Mouse (Mus musculus): ENCODE measurements at regions not wholly inside any gene's neighbourhood (a gene's known extent, or its start where the extent isn't known, plus 50 kb on each side); places are given as distances from the start of the nearest gene placed in this dataset.

DNA sequence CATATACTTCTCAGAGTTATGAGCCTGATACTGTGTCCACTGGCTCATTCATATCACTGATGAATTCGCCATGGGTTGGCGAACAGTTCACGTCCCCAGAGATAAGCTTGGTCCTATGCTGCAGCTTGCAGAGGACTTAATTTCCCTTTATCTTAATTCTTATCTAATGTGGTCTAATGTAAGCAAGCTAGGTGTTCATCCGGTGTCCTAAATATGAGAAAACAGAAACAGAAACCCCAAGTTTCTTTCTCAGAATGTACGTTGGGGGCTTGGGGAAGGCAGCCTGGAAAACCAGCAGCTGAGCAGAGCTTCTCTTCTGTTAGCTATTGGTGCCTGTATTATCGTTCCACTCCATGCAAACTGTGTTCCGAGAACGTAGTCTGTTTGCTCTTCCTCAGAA lies 170.1 kb downstream of the 1700064H15Rik start:
- no peak for DNase-seq

DNA sequence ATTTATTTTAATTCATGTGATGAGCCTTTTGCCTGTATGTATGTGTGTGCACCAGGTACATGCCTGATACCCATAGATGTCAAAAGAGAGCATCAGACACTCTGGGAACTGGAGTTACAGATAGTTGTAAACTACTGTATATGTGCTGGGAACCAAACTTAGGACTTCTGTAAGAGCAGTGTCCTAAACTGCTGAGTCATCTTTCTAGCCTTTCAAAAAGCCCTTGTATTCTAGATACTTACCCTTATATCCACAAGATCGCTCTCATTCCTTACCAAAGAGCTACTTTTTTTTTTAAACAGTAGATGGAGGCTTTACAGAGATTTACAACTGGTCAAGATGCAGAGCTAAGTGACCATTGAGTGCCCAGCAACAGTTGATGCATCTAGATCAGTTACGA lies 171.0 kb downstream of the 1700064H15Rik start:
- no peak for DNase-seq

DNA sequence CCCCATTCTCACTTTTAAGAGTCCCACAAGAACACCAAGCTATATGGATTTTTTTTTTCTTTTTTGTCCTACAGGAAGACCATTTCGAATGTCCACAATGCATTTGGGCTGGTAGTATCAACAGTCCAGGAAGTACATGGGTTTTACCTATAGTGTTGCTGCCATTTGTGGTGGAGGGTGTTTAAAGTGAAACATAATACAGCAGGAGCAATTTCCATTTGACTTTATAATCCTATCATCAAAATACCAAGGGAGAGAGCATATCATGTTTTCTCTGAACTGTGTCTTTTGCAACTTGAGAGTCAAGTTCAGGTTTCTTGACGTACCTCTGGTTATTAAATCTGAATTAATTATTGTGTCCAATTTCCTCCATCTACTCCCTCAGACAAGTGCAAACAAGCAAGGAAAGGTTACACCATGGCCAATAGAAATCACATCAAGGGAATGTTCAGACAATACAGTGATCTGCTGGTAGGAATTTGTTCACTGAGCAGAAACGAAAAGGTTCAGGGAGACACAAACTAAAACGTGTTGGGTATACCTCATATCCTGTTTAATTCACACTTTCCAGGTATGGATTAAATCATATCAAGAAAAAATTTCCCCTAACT lies 172.5 kb downstream of the 1700064H15Rik start:
- no peak for DNase-seq

DNA sequence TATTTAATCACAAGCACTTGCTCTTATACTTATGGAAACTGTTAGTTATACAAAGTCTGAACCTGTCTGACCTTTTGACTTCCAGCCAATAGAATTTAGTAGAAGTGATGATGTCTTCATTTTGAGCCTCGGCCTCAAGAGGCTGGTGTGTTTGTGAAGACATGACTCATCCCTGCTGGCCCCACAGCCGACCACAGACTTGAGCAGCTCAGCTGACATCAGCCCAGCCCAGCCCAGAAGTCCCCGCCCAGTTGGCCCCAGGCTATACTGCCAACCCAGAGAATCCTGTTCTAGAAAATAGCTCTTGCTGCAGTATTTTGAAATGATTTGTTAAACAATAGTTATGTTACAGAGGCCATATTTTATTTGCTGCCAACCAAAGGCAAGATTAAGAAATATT lies 177.5 kb downstream of the 1700064H15Rik start:
- DNase-seq: peak; percentile 27

DNA sequence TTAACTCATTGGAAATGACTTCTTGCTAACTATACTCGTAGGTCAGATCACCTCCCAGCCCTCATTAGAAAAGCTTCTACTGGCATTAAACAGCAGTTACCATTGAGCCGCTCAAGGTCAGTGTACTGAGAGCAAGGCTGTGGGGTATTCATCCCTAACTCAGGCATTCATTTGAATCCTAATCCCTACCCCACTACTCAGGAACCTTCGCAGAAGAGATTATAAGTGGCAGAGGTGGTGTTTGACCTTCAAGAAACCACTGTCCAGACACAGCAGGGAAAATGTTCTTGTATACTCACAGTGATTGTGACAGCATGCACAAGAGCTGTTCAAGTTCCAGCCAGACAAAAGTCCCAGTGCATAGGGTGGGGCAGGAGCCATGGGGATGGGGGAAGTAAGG lies 179.5 kb downstream of the 1700064H15Rik start:
- DNase-seq: no peak

DNA sequence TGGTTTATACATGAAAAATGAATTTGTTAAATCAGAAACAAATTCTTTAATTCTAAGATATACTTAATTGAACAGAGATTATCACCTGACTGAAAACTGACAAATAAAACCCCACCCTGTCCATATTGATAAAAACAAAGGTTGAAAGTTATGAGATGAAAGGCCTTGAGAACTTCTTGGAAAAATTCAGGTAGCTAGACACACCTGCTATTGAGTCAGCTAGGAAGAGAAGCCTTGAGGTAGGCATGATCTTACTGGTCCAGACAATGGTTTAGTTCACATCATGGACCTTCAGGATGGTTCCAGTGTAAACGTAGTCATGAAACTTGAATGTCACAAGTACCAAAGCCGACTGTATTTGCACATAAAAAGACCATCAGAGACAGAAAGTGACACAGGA lies 180.3 kb downstream of the 1700064H15Rik start:
- no peak for DNase-seq

DNA sequence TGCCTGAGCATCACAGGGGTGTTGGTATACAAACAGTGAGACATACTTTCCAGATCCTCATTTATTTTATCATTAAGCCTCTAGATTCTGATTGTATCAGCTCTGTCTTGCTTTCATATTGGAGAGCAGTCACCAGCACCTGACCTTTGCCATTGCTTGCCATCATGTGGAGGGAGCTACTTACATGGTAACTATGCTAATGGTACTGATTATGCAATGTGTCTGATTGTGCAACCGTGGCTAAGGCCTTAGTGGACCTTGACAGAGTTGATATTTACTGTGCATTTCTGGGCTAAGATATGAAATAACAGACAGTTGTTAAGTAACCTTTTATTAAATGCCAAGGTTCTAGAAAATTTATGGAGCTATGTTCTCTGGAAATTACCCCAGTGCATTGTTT lies 180.7 kb downstream of the 1700064H15Rik start:
- peak; percentile 79 for DNase-seq

DNA sequence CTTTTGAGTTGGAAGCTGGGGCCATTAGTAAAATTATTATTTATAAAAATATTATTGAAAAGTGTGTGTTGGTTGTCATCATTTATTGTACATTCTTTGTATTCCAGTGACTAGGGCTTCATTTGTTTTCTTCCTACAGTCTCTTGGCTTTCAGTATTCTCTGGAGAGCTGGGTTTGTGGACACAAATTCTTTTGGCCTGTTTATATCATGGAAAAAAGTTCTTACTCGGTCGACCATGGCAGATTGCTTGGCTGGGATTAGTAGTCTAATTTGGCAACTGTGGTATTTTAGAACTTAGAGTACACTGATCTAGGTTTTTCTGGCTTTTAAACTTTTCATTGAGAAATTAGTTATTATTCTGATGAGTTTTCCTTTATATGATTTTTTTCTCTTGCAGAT lies 183.6 kb downstream of the 1700064H15Rik start:
- no peak for DNase-seq

DNA sequence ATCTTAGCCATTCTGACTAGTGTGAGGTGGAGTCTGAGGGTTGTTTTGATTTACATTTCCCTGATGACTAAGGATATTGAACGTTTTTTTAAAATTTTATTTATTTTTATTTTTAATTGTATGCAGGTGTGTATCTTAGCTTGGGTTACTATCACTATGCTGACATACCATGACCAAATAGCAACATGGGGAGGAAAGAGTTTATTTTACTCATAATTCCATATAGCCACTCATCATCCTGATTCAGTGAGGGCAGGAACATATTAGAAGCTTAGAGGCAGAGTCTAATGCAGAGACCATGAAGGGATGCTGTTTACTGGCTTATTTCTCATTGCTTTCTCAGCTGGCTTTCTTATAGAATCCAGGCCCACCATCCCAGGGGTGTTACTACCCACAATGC lies 186.7 kb downstream of the 1700064H15Rik start:
- DNase-seq: no peak

DNA sequence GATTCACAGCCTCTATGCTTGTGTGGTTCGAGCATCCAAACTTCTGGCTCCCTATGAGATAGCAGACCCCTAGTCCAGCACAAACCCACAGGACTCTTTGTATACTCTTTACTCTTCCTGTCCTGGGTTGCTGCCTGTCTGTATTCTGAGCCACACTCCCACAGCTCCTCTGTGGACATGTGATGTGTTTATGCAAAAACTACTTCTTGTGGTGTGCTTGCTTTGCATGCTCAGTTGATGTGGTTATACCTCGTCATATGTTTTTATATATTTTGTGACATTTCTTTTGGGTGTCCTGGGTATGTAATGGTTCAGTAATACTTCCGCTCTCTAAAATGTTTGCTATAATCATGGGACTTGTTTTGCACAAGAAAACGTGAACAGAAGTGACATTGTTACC lies 198.3 kb downstream of the 1700064H15Rik start:
- no peak for DNase-seq

DNA sequence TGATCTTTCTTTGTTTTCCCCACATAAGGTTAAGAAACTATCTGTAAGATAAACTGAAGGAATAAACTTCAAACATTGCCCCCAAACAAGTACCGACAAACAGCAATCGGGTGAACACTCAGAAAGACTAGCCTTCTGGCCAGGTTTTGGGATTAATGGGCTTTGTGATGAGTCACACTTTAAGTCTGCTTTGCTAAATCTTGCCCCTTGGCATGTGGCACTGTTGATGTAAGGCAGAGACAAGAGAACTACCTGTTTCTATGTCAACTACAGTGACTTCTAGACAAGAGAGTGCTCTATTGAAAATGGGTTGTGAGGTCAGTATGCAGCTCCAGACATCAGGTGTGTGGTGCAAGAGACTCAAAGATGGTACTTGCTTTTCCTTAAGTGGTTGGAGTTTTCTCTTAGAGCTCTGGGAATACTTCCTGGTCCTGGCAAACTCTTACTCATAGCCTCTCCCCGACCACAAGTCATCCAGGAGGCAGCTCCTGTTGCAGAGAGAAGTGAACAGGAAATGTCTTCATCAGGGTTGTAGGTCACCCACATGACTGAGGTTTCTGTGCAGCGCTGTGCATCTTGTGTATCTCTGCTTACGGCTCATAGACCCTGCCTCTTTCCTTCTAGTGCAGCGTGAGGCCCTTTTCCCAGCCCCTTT lies 198.9 kb downstream of the 1700064H15Rik start:
- DNase-seq: no peak

DNA sequence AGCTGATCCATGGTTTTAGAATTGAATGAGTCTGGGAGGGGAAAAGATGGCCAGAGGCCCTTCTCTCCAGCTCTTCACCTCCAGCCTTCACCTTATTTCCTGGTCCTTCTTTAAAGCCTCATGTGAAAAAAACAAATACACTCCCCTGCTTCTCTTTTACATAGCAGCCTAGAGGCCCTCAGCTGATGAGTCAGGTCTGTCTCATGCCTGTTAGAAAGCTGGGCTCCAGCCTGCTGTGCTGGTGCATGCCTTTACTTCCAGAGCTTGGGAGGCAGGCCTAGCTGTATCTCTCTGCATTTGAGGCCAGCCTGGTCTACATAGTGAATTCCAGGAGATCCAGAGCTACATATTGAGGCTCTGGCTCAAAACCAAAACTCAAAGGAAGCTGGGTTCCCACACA lies 199.5 kb downstream of the 1700064H15Rik start:
- peak; percentile 16 for DNase-seq

DNA sequence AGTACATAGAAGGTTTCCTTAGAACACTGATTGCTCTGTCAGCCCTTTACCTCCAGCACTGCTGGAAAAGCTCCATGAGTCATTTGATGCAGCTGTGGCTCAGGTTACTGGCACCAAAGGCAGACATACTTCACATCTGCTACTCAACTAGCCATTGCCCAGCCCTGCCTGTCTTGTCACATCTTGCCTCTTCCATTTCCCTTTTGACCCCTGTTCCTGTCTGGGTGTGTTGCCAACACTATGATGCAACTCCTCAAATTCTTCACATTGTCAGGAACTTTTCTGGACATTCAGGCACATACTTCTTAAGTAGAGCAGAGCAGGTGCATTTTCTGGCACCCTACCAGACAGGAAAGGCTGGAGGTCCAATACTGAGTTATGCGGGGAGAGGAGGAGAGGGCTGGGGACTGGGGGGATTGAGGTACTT lies 202.3 kb downstream of the 1700064H15Rik start:
- no peak for DNase-seq

DNA sequence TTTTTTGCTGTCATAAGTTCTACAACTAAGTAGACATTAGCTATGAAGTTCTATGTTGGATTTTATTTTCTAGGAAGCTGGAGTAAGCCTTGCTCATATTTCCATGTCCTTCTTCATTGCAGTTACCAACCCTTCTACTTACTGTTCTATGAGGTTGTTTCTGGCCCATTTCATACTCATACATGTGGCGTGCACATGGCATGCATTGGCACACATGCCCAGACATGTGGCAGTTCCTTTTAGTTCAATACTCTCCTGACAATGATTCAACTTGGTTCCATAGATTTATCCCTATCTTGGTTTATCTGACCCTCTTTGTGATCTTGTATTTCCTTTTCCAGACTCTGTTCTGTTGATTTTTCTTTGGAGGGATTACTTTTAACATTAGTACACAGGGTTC lies 203.2 kb downstream of the 1700064H15Rik start:
- DNase-seq: no peak

DNA sequence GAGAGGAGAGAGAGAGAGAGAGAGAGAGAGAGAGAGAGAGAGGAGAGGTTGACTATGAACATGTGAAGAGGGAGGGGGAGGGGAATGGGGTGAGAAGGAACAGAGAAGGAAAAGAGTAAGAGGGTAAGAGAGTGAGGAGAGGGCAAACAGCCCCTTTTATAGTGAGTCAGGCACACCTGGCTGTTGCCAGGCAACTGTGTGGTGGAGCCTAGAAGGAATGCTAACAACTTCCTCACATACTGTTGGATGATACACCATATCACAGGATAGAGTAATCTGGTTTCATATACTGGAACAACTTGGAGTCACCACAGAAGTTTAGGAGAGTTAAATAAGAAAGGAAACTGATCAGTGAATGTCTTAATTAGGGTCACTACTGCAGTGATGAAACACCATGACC lies 204.1 kb downstream of the 1700064H15Rik start:
- no peak for DNase-seq

DNA sequence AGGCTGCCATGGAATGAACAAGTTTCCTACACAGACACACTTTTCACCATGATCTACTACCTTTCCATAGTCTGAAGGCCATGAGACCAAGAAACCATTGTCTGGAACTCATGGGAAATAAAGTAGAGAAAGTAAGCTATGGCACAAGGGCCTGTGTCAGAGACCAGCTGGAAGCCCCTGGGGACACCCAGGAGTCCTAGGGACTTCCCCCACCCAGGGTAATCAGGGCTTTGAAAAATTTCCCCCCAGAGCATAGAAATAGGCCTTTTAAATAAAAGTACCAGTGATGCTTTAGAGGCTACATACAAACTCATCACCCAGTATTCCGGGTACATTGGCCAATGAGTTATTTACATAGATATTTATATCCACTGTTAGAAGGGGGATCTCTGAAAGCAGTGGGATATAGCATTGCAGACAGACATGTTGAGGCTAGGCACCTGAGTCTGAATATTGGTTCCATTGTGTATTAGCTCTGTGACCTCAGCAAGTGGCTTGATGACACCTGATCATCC lies 207.0 kb downstream of the 1700064H15Rik start:
- no peak for DNase-seq

DNA sequence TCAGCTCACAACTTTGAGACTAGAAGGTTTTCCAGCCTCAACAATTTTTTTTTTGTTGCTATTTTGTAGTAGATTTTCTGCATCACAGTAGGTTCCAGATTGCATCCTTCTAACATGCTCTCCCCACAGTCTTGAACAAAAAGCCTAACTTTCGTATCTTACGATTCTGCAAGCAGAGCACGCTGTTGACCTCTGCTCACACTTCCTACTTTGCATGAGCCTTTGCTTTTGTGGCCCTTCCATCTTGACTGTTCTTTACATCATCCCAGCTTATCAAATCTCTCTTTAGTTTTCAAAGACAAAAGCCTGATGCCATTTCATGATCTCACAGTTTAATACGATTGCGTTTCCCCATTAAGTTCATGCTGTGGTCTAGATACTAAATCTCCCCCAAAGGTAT lies 207.6 kb downstream of the 1700064H15Rik start:
- no peak for DNase-seq

DNA sequence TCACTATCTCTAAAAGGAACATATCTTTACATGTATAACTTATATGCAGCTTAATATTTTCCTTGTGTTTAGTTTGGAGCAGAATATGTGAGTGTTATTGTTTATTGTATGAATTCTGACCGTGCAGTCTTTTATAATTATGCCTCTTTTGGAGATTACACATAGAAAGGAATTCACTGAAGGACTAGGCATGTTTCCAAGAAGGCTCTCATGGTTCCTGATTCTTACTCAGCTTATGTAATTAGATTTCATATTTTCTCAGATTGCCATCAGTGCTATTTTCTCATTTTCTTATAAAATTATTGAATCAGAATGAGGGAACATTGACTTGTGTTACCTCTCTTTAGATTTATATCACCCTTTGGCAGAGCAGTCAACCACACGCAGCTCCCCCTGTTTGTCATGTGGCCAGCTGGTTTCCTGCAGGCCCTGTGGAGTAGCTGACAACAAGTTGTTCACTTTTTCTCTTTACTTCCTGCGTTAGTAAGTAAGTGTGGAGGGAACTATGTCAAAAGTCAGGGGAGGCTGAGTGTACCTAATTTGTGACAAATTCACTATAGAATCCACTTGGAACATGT lies 217.4 kb downstream of the 1700064H15Rik start:
- DNase-seq: no peak

DNA sequence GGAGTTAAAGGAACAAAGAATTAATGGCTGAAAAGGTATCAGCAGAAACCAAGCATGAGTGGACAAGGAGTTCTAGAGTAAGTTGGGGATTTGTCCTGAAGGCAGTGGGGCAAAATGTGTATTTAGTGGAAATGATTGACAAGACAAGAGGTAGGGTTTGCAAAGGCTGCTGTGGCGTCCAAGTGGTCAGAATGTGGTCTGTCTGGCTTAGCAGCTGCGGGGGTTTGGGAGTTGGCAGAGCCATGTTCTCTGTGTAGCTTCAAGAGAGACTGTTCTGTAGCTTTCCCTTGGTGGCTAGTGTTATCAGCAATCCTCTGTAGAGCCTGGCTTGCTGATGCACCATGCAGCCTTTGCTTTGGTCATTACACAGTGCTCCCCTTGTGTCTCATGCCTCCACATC lies 220.2 kb downstream of the 1700064H15Rik start:
- DNase-seq: no peak

DNA sequence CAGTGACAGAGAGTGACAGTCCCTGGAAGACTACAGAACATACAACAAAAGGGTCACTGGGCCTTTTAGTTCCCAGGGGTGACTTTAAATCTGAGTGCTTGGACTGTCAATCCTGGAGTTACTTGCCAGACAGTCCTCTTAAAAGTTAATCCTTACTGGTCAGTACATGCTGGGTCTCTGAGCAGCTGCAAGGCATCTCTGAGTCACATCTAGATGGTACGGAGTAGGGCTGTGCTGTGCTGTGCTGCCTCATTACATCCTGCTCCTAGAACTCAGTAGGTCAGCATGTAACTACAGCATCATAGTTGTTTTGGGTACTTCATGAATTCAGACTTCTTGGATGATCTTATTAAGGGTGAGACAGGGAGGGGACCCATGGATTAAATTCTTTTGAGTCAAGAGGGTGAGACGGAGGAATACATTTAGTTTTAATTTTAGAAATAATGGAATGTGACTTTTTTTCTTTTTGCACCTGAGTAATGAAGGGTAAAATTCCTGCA lies 220.8 kb downstream of the 1700064H15Rik start:
- no peak for DNase-seq

DNA sequence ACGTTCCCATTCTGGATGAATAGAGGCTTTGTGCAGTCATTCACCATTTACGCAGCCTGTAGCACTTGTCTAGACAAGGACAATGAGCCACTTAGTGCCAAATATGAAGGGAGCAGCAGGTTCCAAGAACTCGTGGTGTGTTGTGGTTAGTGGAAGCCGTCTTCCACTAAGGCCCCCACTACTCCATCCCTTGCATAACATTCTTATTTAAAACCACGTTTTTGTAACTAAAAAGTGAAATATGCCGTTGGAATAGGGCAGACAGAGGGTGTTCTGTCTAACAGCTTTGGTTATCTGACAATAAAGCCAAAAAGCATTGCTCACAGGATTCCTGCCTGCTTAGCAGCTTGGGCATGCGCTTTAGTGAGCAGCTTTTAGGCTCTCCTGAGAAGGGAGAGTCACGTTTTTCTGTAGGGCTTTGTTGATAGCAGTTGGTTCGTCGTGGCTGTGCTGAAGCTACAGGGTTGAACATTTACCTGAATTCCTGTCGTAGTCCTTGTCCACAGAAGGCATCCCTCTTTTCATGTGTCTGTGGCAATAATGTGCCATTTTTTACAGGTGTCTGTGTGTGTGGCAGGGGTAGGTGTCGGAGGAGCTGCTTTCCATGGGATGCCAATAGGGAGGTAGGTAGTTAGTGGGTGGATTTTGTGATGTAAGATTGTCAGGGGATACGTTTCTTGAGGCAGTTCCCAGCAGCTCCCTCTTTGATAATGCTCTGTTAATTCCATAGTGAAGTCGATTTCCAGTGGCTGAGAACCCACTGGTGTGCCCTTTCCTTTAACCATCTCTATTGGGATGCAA lies 221.9 kb downstream of the 1700064H15Rik start:
- DNase-seq: no peak

DNA sequence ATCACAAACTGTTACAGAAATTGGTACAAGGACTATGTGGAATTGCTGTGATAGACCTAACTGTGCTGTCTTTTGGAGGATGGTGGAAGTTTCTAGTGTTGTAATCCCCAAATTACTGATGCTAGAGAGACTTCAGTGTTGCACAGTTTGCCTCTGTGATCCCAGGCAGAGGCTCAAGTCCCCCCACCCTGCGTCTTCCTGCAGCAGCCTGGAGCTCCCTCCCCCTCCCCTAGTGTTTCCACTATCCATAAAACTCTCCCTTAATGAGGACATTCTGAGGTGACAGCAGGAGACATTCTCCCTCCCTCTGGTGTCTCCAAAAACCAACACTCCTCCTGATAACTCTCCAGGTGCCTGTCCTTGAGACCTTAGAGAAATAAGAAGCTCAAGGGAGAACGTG lies 242.8 kb downstream of the 1700064H15Rik start:
- DNase-seq: no peak

DNA sequence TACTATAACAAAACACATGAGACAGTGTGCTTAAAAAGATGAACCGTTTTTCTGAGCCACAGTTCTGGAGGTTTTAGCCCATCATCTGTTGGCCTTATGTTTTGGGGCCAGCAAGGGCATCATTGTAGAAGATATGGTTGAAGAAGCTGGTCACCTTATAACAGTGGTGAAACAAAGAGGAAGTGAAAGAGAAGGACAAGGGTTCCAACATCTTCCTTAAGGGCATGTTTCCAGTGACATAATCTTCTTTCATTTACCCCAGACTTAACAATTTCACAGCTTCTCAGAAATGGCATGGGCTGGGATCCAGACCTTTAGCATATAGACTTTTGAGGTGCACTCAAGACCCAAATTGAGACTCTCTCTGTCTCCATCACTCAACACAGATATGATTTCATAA lies 259.5 kb downstream of the 1700064H15Rik start:
- DNase-seq: no peak
